Mouse (Mus musculus) frontal cortex, postnatal 25 days (tissue): ENCODE data around the gene Mitf.
A peak's percentile ranks its signal among the peaks of the same experiment; 100 is the strongest.

Experiments used
- DNase-seq, 2 experiments: peaks; one replicate each; pipeline ENCODE4 v3.0.0; 2022; ENCODE audit warnings: low spot score in 2 of 2

Gene Mitf

DNA sequence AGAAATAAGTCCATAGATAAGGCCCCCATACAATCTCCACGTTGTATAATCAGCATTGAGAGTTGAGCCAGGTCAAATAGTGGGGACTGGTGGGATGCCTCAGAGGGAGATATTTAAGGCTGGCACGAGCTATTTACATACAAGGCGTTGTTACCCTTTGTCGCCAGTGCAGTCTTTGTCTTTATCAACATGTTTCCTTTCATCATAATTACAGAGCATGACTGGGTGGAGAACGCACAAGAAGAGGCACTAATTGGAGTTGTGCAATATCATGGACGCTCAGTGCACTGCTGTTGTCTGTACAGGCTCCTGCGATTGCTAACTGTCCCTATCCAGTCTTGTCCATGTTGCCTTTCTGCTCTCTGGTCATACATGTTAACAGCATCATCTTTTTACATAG lies 15.0 kb downstream of the Mitf start:
- no peak for DNase-seq

DNA sequence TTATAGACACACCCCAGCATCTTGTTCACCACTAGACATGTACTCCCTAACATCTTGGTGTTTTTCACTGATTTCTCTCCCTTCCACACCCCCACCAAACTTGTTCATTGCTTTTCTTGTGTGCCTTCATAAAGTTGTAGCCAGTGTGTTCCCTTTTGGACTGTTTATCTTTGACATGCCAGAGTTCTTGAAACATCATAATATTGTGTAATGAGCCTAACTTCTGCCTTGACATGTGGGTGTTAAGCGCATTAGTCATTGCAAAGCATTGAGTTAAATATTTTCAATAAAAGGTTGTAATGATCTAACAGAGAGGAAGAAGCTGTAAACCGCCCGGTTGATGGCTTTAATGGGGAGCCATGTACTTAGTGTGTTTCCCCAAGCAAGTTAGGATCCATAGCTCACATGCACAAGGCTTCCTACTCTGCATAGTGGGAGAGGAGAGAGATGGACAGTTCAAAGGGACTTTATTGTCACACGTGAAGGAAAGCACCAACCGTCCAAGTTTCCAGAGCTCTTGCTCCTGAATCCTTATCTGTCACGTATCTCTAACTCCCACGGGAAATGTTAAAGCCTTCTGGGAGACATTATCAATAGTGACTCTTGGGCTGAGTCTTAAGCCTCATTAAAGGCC lies 19.9 kb downstream of the Mitf start:
- DNase-seq: no peak

DNA sequence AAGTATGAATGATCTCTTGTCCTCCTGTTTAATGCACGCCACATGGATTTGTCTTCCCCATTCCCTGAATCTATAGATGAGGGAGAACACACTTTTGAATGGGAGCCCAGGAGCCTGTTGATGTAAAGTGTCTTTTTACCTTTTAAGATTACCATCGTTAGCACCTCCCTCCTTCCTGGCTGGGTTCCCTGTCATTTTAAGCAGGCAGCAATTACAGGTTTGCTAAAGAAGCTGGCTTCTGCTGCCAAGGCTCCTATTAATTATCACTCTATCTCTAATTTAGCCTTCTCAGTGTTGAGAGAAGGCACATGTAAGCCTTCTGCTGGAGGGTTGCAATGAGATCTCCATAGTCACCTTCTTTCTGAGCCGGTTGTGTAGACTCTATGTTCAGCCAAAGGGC lies 21.2 kb downstream of the Mitf start:
- DNase-seq: no peak

DNA sequence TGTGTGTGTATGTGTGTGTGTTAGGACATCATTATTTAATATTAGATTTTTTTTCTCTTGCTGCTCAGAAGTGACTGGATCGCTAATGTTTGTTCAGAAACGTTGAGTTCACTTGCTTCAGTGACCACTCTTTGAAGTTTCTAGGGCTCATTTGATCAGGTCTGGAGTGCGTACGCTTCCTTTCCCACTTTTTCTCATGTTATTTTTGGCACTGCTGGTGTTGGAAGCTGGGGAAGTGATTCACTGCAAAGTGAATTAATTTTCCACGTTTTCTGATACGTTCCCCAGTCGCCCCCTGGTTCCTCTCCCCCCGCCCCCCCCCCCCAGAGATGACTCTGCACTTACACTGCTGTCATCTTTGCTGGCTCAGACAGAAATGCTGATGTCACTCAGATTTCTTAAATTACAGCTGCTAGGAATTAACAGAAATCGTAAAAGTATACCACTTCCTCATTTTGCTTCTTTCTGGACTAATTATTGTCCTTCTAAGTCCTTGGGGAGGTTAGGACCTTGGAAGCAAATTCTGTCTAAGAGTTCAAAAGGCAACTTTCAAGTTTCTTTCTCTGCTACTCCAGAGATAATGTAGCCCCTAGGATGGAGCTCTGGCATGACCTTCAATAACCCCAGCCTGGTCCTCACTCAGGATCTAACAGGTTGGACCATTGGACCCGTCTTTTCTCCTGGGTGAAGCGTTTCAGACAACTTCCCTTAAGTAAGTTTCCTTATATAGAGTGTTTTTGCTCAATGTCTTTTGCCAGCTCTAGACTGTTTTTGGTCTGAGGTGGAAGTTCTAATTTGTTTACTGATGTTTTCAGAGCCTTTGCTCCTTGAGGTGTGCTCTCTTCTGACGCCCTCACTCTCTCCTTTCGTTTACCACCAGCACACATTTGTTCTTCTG lies 22.2 kb downstream of the Mitf start:
- no peak for DNase-seq

DNA sequence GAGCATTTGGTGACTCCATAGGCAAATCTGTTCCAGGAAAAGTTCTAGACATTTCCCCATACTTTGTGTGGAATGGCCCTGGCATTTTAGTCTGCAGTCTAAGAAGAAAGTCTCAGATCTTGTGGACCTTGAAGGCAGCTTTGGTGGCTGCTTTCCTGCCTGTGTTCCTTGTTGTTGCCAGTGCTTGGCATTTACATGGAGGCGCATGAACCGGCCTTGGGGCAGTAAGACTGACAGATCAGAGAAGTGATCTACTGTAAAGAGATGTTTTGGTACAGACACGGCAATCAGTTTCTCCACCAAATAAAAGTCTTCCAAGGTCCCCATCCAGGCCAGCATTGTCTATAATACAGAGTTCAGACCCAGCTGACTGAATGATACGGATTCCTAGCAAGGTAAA lies 25.6 kb downstream of the Mitf start:
- DNase-seq: no peak

DNA sequence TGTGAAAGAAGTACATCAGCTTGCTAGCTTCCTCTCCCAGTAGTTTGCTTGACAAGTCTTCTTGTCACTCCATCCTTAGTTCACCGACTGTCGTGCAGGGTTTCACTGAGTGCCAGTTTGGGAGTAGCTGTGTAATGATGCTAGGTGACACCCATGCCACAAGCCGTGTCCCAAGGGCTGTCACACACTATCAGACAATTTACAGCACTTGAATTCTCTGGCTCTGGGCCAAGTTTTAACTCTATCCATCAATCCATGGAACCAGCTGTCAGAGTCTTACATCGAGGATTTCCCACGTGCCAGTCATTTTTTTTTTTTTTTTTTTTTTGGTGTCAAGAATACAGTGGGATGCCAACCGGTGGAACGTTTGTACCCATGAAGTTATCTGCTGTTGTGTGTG lies 29.3 kb downstream of the Mitf start:
- no peak for DNase-seq

DNA sequence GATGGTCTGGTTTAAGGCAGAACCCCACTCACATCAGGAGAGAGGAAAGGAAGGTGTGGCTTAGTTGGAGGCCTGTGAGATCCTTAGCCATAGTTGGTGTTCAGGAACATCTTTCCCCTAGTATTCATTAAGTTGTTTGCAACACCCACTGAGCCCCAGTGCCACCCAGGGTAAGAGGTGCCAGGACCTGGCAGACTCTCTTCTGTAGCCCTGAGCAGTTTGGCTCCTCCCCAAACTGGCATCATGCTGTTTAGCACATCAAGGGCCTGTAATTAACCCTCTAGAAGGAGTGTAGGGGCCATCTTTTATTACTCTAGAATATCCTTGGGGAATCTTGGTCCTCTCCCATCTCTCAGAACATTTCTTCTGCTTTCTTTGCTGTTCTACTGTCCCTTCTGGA lies 30.9 kb downstream of the Mitf start:
- DNase-seq: no peak

DNA sequence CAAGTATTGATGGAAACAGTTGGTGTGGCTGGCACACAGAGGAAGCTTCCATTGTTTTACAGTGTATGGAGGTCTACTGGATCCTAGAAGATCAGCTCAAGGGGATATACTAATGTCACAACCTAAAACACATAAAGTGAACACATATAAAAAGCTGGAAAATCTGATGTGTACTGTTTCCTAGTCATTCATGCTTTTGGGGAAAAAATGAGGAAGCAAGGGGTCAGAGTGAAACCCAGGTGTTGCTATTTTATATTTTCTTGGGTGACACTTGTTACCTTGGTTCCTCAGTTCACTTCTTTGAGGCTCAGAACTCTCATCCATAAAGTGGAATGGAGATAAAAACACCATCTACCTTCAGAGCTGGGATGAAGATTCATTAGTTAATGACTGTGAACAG lies 32.7 kb downstream of the Mitf start:
- no peak for DNase-seq

DNA sequence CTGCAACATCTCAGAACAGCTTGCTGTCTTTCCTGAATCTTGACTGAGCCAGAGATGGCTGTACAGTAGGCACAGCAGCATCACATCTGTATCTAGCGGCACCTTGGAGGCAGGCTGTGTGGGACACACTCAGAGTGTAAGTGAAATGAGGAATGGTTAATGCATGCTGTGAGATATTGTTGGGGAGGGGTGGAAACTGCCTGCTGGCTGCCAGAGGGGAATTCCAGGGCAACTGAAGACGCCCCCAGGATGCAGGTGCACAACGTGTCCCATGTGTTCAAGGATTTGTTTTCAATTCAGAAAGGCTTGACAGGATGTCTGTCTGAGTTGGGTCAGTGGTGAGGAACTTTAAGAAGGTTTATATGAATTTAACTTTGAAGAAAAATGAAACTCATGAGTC lies 37.3 kb downstream of the Mitf start:
- DNase-seq: no peak

DNA sequence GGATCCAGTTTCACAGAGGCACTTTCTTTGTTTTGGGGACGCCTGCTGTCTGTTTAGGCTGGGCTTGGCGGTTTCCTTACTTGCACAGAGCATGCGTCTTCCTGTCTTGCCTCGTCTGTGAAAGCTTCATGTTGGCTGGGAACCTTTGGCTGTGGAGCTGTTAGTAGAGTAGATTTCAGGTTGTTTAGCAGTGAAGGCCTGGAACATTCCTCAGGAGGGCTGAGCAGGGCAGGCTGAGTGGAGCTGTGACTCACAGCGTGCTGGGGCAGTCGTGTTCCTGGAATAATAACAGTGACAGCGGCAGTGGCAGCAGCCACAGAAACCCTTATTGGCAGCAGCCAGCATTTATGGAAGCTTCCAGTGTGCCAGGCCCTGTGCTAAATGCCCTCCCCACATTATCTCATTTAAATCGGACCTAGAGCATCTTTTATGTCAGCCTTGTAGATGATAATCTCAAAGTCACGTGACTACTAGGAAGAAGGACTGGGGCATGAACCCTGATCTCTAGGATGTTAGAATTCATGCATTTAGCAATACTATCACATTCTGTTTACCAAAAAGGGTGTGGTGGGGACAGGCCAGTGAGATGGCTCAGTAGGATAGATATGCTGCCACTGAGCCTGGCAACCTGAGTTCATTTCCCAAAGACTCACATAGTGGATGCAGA lies 41.5 kb downstream of the Mitf start:
- DNase-seq: no peak

DNA sequence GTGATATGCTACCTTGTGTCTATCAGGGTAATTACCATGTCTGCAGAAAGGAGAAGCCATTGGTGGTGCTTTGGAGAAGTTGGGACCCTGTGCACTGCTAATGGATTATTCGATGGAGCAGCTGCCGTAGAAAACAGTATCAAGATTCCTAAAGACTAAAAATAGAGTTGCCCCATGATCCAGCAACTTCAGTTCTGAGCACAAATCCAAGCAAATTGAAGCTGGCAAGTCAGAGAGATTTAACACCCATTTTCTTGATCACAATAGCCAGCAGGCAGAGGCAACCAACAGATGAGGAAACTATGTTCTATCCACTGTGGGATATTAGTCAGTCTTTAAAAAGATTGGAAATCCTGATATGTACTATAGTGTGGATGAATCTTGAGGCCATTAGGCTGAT lies 47.4 kb downstream of the Mitf start:
- no peak for DNase-seq

DNA sequence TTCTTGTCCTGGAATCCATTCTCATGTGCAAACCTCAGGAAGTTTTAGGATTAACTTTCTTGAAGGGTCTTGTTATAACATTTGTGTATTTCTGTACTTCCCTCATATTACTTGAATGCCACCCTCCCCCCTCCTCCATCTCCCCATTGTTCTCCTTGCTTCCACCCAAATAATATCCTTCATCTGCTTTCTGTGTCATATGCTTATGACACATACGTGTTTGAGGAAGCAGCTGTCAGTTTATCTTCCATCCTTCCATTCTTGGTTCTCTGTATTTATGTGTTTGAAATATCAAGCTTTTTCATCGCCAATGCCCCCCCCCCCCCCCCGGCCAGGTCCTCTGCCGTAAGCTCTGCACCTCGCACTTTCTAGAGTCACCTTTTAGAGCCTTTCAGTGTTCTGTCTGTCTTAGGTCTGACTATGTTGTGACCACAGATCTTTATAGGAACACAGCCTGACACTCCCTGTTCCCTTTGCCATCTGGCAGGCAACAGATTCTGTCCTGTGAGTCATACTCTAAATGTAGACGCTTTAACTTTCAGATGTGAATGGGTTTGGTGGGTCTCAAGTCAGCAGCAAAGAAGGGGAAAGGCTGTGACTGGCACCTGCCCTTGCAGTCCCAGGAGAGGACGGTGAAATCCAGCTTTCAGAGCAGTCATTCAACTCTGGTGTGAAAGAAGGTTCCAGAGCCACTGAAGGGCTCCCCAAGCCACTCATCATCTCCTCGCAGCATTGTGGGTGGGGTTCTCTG lies 48.7 kb downstream of the Mitf start:
- peak; percentile 15 to 16 for DNase-seq

DNA sequence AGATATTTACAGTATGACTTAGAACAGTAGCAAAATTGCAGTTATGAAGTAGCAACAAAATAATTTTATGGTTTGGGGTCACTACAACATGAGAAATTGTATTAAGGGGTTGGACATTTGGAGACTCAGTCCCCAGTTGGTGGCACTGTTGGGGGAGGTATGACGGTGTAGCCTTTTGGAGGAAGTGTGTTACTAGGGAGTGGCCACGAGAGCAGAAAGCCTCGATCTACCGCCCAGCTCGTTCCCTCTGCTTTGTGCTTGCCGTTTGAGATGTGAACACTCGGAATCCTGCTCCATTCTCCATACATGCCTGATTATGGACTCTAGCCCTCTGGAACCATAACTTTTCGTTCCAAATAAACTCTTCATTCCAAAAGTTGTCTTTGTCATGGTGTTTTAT lies 49.6 kb downstream of the Mitf start:
- DNase-seq: no peak

DNA sequence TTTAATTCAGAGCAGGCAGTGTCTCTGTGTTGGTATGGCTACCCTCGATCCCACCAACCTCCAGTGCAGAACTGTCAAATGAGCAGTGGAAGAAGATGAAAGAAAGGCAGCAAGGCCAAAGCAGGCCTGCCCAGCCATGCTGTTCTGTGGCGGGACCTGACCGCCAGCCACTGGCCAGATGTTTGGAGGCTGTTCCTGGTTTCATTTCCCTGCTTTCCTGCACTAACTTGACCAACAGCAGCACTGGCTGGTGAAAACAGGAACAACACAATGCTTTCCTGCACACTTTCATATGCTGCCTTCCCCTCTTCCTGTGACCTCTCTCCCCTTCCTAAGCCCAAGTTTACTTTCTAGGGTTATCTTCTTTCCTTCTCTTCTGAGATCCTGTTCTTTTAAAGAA lies 50.8 kb downstream of the Mitf start:
- no peak for DNase-seq

DNA sequence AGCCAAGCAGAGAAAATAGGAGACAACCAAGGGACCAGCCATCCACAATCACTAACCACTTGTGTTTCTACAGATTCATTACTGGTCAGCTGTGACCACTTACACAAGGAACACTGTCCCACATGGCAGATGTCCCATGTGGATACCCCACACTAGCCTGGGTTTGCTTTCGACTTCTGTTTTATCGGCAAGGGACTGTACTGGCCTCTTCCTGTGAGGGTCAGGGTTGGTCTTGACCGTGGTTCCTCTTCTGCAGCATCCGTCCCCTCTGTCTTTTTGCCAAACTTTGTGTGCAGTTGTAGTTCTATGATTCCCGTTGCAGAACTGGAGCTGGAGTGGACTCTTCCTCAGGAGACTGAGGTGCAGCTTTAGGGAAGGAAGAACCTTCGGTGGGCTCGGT lies 59.7 kb downstream of the Mitf start:
- DNase-seq: no peak

DNA sequence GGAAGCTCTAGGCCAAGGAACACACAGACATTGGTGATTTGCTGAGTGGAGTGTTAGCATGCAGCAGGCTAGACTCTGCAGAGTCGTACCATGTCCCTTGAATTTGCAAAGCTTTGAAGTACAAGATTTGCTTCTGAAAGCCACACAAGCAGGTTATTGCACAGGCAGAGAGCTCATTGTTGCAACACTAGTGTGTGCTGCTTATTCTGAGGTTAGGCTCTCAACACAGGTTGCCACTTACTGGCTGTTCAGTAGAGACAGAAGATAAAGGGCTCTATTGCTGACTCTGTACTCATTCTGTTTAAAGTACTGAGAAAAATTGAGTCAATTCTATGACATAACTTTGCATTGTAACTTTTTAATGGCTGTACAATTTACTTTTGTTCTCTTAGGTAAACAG lies 61.2 kb downstream of the Mitf start:
- DNase-seq: no peak

DNA sequence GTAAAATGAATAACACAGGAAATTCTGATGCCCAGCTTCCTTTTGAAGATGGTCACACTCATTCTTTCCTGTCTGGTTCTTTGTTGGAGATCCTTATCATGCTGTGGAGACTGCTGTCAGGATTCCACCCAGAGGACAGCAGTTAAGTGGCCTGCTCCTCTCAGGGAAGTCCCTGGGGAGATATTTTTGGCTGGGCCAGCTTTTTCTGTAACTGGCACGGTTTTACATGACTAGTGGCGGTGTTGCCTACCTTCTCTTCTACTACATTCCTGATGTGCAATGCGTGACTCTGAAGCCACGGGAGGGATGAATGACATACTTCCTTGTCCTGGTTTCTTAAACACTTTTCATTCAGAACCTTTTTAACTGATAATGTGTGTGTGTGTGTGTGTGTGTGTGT lies 63.1 kb downstream of the Mitf start:
- DNase-seq: no peak

DNA sequence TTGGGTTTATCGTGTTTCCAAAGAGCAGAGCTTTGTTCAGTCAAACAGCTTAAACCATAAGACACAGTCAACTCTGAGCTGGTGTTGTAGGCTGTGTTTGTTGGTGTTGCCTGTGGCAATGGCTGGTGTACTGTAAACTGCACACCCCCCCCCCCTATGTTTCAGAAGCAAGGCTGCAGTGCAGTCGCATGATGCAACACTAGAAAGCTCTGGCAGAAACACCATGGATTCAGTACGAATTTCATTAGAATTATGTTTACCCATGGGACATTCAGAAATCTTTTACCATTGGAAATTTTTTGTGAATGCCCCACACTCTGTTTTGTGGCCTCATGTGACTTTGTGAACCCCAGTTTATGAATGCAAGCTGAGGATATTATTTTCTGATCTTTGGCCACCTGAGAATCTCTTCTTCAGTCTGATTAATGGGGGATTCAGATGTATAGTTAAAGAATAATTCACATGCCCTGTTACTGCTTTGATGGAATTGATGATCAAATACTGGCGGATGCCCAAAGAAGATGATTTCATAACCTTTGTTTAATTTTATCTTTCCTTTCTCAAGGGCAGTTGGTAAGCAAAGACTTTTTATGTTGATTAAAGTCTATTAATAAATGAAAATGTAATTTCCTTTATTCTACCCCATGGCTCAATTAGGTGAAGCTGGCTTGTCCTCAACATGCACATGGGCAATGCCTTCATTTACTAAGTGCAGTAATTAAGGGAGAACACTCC lies 64.6 kb downstream of the Mitf start:
- no peak for DNase-seq

DNA sequence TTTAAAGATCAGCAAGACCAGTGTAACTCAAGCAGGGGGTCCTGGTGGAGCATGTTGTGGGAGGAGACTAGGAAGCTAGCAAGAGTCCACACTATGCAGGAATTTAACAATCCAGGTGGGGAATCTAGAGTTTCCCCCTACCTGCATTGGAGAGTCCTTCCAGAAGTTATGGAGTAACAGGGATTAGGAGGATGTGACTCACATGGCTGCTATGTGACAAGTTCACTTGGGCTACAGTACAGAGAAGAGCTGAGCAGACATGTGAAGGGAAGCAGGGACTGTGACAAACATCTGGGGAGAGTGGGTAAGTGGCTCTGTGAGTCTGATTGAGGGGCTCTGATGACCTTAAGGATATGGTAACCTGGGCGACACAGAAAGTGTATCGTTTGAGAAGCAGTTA lies 66.2 kb downstream of the Mitf start:
- DNase-seq: no peak

DNA sequence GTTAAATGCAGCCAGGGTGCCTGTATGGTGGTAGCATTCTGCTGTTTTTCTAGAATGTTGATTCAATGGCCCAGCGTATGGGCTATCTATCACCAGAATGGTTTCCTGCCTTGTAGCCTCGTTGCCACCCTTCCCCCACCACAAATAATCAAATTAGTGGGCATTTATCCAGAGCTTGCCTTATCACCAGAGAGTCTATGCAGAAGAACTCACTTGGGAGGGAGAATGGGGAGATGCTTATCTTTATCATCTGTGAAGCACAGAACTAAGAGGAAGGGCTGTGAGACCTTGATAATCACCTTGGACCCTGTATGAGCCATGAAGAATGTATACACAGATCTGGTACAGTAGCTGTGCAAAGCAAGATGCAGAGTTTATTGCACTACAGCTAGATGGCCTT lies 70.1 kb downstream of the Mitf start:
- DNase-seq: no peak

DNA sequence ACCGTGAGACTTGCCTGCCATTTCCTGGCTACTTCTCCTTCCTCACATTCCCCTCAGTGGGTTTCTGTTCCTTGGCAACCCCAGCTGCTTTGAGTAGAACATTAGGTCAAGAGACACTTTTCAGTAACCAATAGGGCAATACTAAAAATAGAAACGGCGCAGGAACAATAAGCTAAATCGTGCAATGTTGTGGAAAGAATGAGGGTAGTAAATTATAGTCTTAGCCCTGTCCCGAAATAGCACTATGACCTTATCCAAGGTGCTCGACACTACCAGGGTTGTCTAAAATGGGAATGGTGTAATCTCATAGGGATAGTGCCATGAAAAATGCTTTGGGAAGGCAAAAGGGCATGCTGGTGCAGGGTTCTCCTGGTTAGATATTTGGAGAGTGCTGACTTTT lies 70.6 kb downstream of the Mitf start:
- no peak for DNase-seq

DNA sequence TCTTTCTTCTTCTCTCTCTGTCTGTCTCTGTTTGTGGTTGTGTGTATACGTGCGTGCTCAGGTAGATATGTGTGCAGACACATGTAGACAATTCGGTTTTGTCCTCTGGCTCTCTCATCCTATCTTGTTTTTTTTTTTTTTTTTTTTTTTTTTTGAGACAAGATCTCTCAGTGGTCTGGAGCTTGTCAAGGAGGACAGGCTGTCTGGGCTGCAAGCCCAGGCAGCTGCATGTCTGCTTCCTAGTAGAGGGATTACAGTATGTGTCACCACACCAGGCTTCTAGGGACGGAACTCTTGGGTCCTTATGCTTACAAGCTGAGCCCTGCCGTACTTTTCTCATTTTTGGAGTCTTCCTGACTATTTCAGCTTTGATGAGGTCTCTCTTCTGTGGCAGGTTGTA lies 73.5 kb downstream of the Mitf start:
- DNase-seq: no peak
